In genomic region chr9:53537336-53537965, GRCm38 (mm10) we compare ENCODE assay signal across 8 mouse cellular contexts. TPM values are rescaled to one million over a fixed set of nuclear protein-coding genes. Genes with fewer than 3 reads are reported as not detected.
DNase-seq lines count a peak whose midpoint lies in the region; ATAC-seq lines count a peak whose summit lies in the region.

No protein-coding gene starts in this region.

- peak overlapping the region; percentile 91 for H3K9ac ChIP-seq in embryonic facial prominence, embryonic 12.5 days

- no peaks in the 10 kb centered on the region for H3K27me3 ChIP-seq in embryonic facial prominence, embryonic 12.5 days

- ATAC-seq in embryonic facial prominence, embryonic 12.5 days (ENCODE audit: insufficient number of reproducible peaks, insufficient read depth, low FRiP score, low TSS enrichment): no peak

- H3K36me3 ChIP-seq in embryonic facial prominence, embryonic 12.5 days: no peaks in the 10 kb centered on the region

- H3K9me3 ChIP-seq in embryonic facial prominence, embryonic 12.5 days: no peaks in the 10 kb centered on the region

- H3K27ac ChIP-seq in embryonic facial prominence, embryonic 12.5 days: peak overlapping the region; percentile 95

- DNase-seq in kidney, adult 8-10 months: peak; percentile 4
- no peak for DNase-seq in kidney, adult 11 months
- DNase-seq in MEL-GATA-1-ER (ENCODE audit: extremely low read depth, low read depth): peak; percentile 17
- DNase-seq in induced T-regulatory cell, adult 2 months (ENCODE audit: low read depth): peak; percentile 47
- peak; percentile 14 for DNase-seq in lung, postnatal 36 days
- DNase-seq in urinary bladder, postnatal 36 days (ENCODE audit: low spot score in 2 of 2): no peak
- no peak for DNase-seq in yolk sac, embryonic 10.5 days (ENCODE audit: low spot score)

- H3K4me1 ChIP-seq in embryonic facial prominence, embryonic 12.5 days: peaks cover 17% of the 10 kb centered on the region

- H3K4me2 ChIP-seq in embryonic facial prominence, embryonic 12.5 days (replicated peaks): peak overlapping the region; percentile 68

- WGBS in embryonic facial prominence, embryonic 12.5 days: under 1% methylated on average over 31 of the region's 34 CpGs

- H3K4me3 ChIP-seq in embryonic facial prominence, embryonic 12.5 days: peak overlapping the region; percentile 91

RNA-seq across cellular contexts. Expression of gene Npat, which starts 0.6 kb away (rescaled TPM):
- polyA plus RNA-seq in embryonic facial prominence, embryonic 12.5 days (2016; fragmentation: Nextera tagmentation; extraction: Ambion mirVana): 21.9 and 24.1 TPM in 2 replicates

RNA-seq across cellular contexts. Expression of gene Atm, which starts 0.9 kb away (rescaled TPM):
- 16.9 and 18.3 TPM in 2 replicates for polyA plus RNA-seq in embryonic facial prominence, embryonic 12.5 days (2016; fragmentation: Nextera tagmentation; extraction: Ambion mirVana)

Comparison
In these comparisons a context has a peak if more than half of its experiments do, and no peak if none do; other contexts are left out.
1. DNase-seq: peak in kidney, adult 8-10 months (2 of 2), MEL-GATA-1-ER (single experiment), induced T-regulatory cell, adult 2 months (single experiment) and lung, postnatal 36 days (single experiment); none in kidney, adult 11 months (single experiment), urinary bladder, postnatal 36 days (0 of 2) and yolk sac, embryonic 10.5 days (single experiment).